8 mouse cellular contexts compared by ENCODE assay signal in genomic region chr5:96221812-96222585, GRCm38 (mm10). TPM values are rescaled to one million over a fixed set of nuclear protein-coding genes. Genes with fewer than 3 reads are reported as not detected.
DNase-seq lines count a peak whose midpoint lies in the region; ATAC-seq and TF ChIP-seq lines count a peak whose summit lies in the region.

No protein-coding gene starts in this region.

- H3K4me3 ChIP-seq in heart, embryonic 11.5 days (ENCODE audit: low read depth, low read length) = no peak overlapping the region
- H3K4me3 ChIP-seq in heart, postnatal 0 days (ENCODE audit: low read depth, low read length) = no peak overlapping the region
- H3K4me3 ChIP-seq in olfactory bulb, adult 2 months (ENCODE audit: insufficient read depth, low read depth, low read length) = no peak overlapping the region

- H3K27ac ChIP-seq in heart, embryonic 11.5 days (ENCODE audit: low read depth, low read length) = no peak overlapping the region
- no peak overlapping the region for H3K27ac ChIP-seq in heart, postnatal 0 days (ENCODE audit: low read depth)
- H3K27ac ChIP-seq in olfactory bulb, adult 2 months (ENCODE audit: insufficient read depth, low read depth, low read length) = peak overlapping the region; percentile 35; the same call in 1 of the 2 replicates

- peak; percentile 95 for DNase-seq in heart, adult 11 months
- DNase-seq in adipocyte (ENCODE audit: low spot score) = peak; percentile 89
- peak; percentile 24 for DNase-seq in heart, postnatal 0 days (ENCODE audit: low spot score)
- peak; percentile 51 for DNase-seq in layer of hippocampus, adult 9-11 months
- no peak for DNase-seq in thymus, postnatal 36 days

- ATAC-seq in heart, embryonic 11.5 days (replicated peaks; ENCODE audit: insufficient number of reproducible peaks, low FRiP score, low TSS enrichment) = no peak
- peak; percentile 58; the same call in 1 of the 2 replicates for ATAC-seq in heart, postnatal 0 days (ENCODE audit: insufficient read depth, low read depth)
- ATAC-seq in inflammation-experienced regulatory T-cells, adult 6 months = no peak

- H3K27me3 ChIP-seq in heart, embryonic 11.5 days (ENCODE audit: control insufficient read depth, insufficient read depth, low read length) = no peaks in the 10 kb centered on the region
- H3K27me3 ChIP-seq in heart, postnatal 0 days (ENCODE audit: control insufficient read depth, insufficient read depth, low read length) = no peaks in the 10 kb centered on the region

- 47% methylated on average over 5 of the region's 5 CpGs for WGBS in heart, embryonic 11.5 days (ENCODE audit: insufficient replicate concordance)
- 34% methylated on average over 5 of the region's 5 CpGs for WGBS in heart, postnatal 0 days
- 48% methylated on average over 5 of the region's 5 CpGs for WGBS in olfactory bulb, adult 2 months

- H3K9ac ChIP-seq in heart, embryonic 11.5 days (ENCODE audit: low read depth, low read length) = no peak overlapping the region
- no peak overlapping the region for H3K9ac ChIP-seq in heart, postnatal 0 days (replicated peaks; ENCODE audit: low read depth, low read length)

- H3K4me2 ChIP-seq in heart, embryonic 11.5 days = no peak overlapping the region
- no peak overlapping the region for H3K4me2 ChIP-seq in heart, postnatal 0 days (ENCODE audit: low read depth, low read length)

- H3K36me3 ChIP-seq in heart, embryonic 11.5 days (ENCODE audit: control insufficient read depth, insufficient read depth, low read length) = peaks cover 6% of the 10 kb centered on the region
- peaks cover 24% of the 10 kb centered on the region for H3K36me3 ChIP-seq in heart, postnatal 0 days (replicated peaks; ENCODE audit: control insufficient read depth, insufficient read depth, low read length)

- TF ChIP-seq POLR2A in olfactory bulb, adult 2 months (IDR thresholded peaks at IDR 0.05; ENCODE audit: insufficient read depth, low read depth, low read length) = no peak

- no peak for TF ChIP-seq CTCF in heart, postnatal 0 days (IDR thresholded peaks at IDR 0.05; ENCODE audit: low read depth)
- no peak for TF ChIP-seq CTCF in olfactory bulb, adult 2 months (IDR thresholded peaks at IDR 0.05; ENCODE audit: insufficient read depth, low read depth, low read length)

- no peak for TF ChIP-seq EP300 in heart, postnatal 0 days (IDR thresholded peaks at IDR 0.05; ENCODE audit: low read depth)

- H3K9me3 ChIP-seq in heart, embryonic 11.5 days (replicated peaks; ENCODE audit: control insufficient read depth, low read length) = no peaks in the 10 kb centered on the region
- H3K9me3 ChIP-seq in heart, postnatal 0 days (replicated peaks; ENCODE audit: control insufficient read depth, low read length) = no peaks in the 10 kb centered on the region

- peaks cover 12% of the 10 kb centered on the region; the same call in 1 of the 2 replicates for H3K4me1 ChIP-seq in heart, embryonic 11.5 days (ENCODE audit: control insufficient read depth, insufficient read depth, low read length)
- H3K4me1 ChIP-seq in heart, postnatal 0 days (ENCODE audit: control insufficient read depth, insufficient read depth) = peaks cover 9% of the 10 kb centered on the region; the same call in 1 of the 2 replicates
- H3K4me1 ChIP-seq in olfactory bulb, adult 2 months (ENCODE audit: control insufficient read depth, insufficient read depth, low read length) = peaks cover 12% of the 10 kb centered on the region

RNA-seq across cellular contexts. Expression of gene Mrpl1, which starts 12.7 kb away (rescaled TPM):
- 22.4 and 24.3 TPM in 2 replicates for polyA plus RNA-seq in heart, embryonic 11.5 days (2014; fragmentation: Nextera tagmentation; extraction: Ambion mirVana)
- total RNA-seq in heart, postnatal 0 days (2014; rRNA removed; ENCODE audit: low replicate concordance) = 16.0 and 18.3 TPM in 2 replicates
- 29.6 and 29.7 TPM in 2 replicates for polyA plus RNA-seq in heart, postnatal 0 days (2015; fragmentation: Nextera tagmentation; extraction: Ambion mirVana)
- not detected in 2 replicates for polyA plus RNA-seq in olfactory bulb, adult 2 months (2012; ENCODE audit: insufficient read depth, insufficient read length, low replicate concordance, missing spikeins)
- 10 to 100 TPM; 21.8 to 24.4 (median 23.1) TPM for polyA plus RNA-seq in inflammation-experienced regulatory T-cells, adult 6 months (2017; shearing (Covaris generic))

RNA-seq across cellular contexts. Expression of gene Cnot6l, which starts 58.0 kb away (rescaled TPM):
- 11.3 and 13.2 TPM in 2 replicates for polyA plus RNA-seq in heart, embryonic 11.5 days (2014; fragmentation: Nextera tagmentation; extraction: Ambion mirVana)
- 17.6 and 22.3 TPM in 2 replicates for total RNA-seq in heart, postnatal 0 days (2014; rRNA removed; ENCODE audit: low replicate concordance)
- 17.0 and 17.9 TPM in 2 replicates for polyA plus RNA-seq in heart, postnatal 0 days (2015; fragmentation: Nextera tagmentation; extraction: Ambion mirVana)
- not detected in 2 replicates for polyA plus RNA-seq in olfactory bulb, adult 2 months (2012; ENCODE audit: insufficient read depth, insufficient read length, low replicate concordance, missing spikeins)
- polyA plus RNA-seq in inflammation-experienced regulatory T-cells, adult 6 months (2017; shearing (Covaris generic)) = 10 to 100 TPM; 72.0 to 92.4 (median 79.4) TPM

Comparison
In these comparisons a context has a peak if more than half of its experiments do, and no peak if none do; other contexts are left out.
1. DNase-seq: peak in heart, adult 11 months (single experiment), adipocyte (single experiment), heart, postnatal 0 days (single experiment) and layer of hippocampus, adult 9-11 months (single experiment); none in thymus, postnatal 36 days (0 of 2).
2. RNA of gene Mrpl1, which starts 12.7 kb away (polyA plus RNA-seq): 29.6 to 29.7 TPM in heart, postnatal 0 days, 22.4 to 24.3 TPM in heart, embryonic 11.5 days and 21.8 to 24.4 TPM in inflammation-experienced regulatory T-cells, adult 6 months; not detected in olfactory bulb, adult 2 months; every median in the first group is over 10 times any median in the second.
3. RNA of gene Cnot6l, which starts 58.0 kb away (polyA plus RNA-seq): 72.0 to 92.4 TPM in inflammation-experienced regulatory T-cells, adult 6 months, 17.0 to 17.9 TPM in heart, postnatal 0 days and 11.3 to 13.2 TPM in heart, embryonic 11.5 days; not detected in olfactory bulb, adult 2 months; every median in the first group is over 10 times any median in the second.